Mouse (Mus musculus) limb, embryonic 14.5 days (tissue): ENCODE measurements at regions not wholly inside any gene's neighbourhood (a gene's known extent, or its start where the extent isn't known, plus 50 kb on each side); places are given as distances from the start of the nearest gene placed in this dataset.

Experiments used
- ATAC-seq: fragments of 200-750 bp; cut with Nextera tagmentation; 2 replicates; pipeline ENCODE4 v1.8.0; 2017; ENCODE audit warnings: low read depth, moderate number of reproducible peaks, moderate TSS enrichment; ENCODE audit not compliant: low FRiP score
- DNase-seq: peaks from one replicate; pipeline ENCODE4 v3.0.0-alpha.2; 2015; ENCODE audit warnings: low spot score
- H3K27ac ChIP-seq: fragments of 300-500 bp; sonication (generic); replicated peaks from 2 replicates; pipeline ENCODE4 v1.5.1; 2014; ENCODE audit warnings: low read depth, mild to moderate bottlenecking, low read length, moderate library complexity, mixed read lengths
- H3K27me3 ChIP-seq: fragments of 300-500 bp; sonication (generic); 2 replicates; pipeline ENCODE4 v1.6.1; 2014; ENCODE audit warnings: low read length, mixed read lengths; ENCODE audit not compliant: control insufficient read depth, insufficient read depth
- H3K36me3 ChIP-seq: fragments of 300-500 bp; sonication (generic); 2 replicates; pipeline ENCODE4 v1.6.1; 2014; ENCODE audit warnings: mild to moderate bottlenecking, low read length, moderate library complexity, mixed read lengths; ENCODE audit not compliant: control insufficient read depth, insufficient read depth
- H3K4me1 ChIP-seq: fragments of 300-500 bp; sonication (generic); 2 replicates; pipeline ENCODE4 v1.6.1; 2014; ENCODE audit warnings: antibody characterized with exemption, low read length, mixed read lengths; ENCODE audit not compliant: control insufficient read depth, insufficient read depth
- H3K4me2 ChIP-seq: fragments of 300-500 bp; sonication (generic); replicated peaks from 2 replicates; pipeline ENCODE4 v1.6.1; 2014; ENCODE audit warnings: low read depth, mild to moderate bottlenecking, low read length, moderate library complexity; ENCODE audit not compliant: severe bottlenecking
- H3K4me3 ChIP-seq: fragments of 300-500 bp; sonication (generic); replicated peaks from 2 replicates; pipeline ENCODE4 v1.5.1; 2014; ENCODE audit warnings: low read length
- H3K9ac ChIP-seq: fragments of 300-500 bp; sonication (generic); 2 replicates; pipeline ENCODE4 v1.6.1; 2014; ENCODE audit warnings: mild to moderate bottlenecking, low read depth, low read length, moderate library complexity; ENCODE audit not compliant: severe bottlenecking
- H3K9me3 ChIP-seq: fragments of 300-500 bp; sonication (generic); 2 replicates; pipeline ENCODE4 v1.6.1; 2016; ENCODE audit warnings: low read length; ENCODE audit not compliant: control insufficient read depth
- POLR2A ChIP-seq: fragments of 200-500 bp; IDR thresholded peaks from 2 replicates; pipeline ENCODE4 v1.8.0; 2012; ENCODE audit warnings: inconsistent platforms, mild to moderate bottlenecking, moderate library complexity, borderline replicate concordance; ENCODE audit not compliant: insufficient read depth, insufficient read length; ENCODE audit errors: extremely low read depth
- WGBS: fragments of 180-500 bp; shearing (Covaris S2); extraction: QIAGEN DNeasy Blood & Tissue Kit; methylation state at CpG from one replicate; pipeline ENCODE4 v1.1.7; 2014; 5-methylcytosine and 5-hydroxymethylcytosine counted together

- WGBS, result 59% methylated on average over 2 of the region's 2 CpGs
- 0 out of 2 replicates have a peak, but pooled peaks cover 8% of the 10 kb centered on the region for H3K9me3 ChIP-seq
- no peaks in the 10 kb centered on the region for H3K27me3 ChIP-seq
- no peak overlapping the region for H3K4me3 ChIP-seq
- H3K27ac ChIP-seq, result no peak overlapping the region
- no peak for TF ChIP-seq POLR2A
- no peaks in the 10 kb centered on the region for H3K36me3 ChIP-seq
- H3K4me2 ChIP-seq, result no peak overlapping the region
- ATAC-seq (no peak), DNase-seq (no peak)
- H3K4me1 ChIP-seq, result no peaks in the 10 kb centered on the region
- H3K9ac ChIP-seq, result no peak overlapping the region
These were observed 75.3 kb downstream of the Mtx3 start for GRCm38 (mm10) chr13:92919882-92920281.

GRCm38 (mm10) chr13:92921936-92922335, 77.4 kb downstream of the Mtx3 start:
- 89% methylated on average over 3 of the region's 3 CpGs for WGBS
- Histone ChIP-seq H3K4me3 (no peak overlapping the region), H3K4me1 (no peaks in the 10 kb centered on the region), H3K9me3 (0 out of 2 replicates have a peak, but pooled peaks cover 7% of the 10 kb centered on the region), H3K36me3 (no peaks in the 10 kb centered on the region), H3K9ac (no peak overlapping the region), H3K27me3 (no peaks in the 10 kb centered on the region), H3K27ac (no peak overlapping the region), H3K4me2 (no peak overlapping the region)
- ATAC-seq (no peak), DNase-seq (no peak)
- TF ChIP-seq POLR2A, result no peak

- 0 out of 2 replicates have a peak, but pooled peaks cover 3% of the 10 kb centered on the region for H3K9me3 ChIP-seq
- H3K4me2 ChIP-seq, result no peak overlapping the region
- no peak overlapping the region for H3K9ac ChIP-seq
- no peak overlapping the region for H3K4me3 ChIP-seq
- H3K4me1 ChIP-seq, result no peaks in the 10 kb centered on the region
- ATAC-seq, result no peak
- H3K36me3 ChIP-seq, result no peaks in the 10 kb centered on the region
- no peak overlapping the region for H3K27ac ChIP-seq
- DNase-seq, result no peak
- no peak for TF ChIP-seq POLR2A
- H3K27me3 ChIP-seq, result no peaks in the 10 kb centered on the region
- WGBS, result 83% methylated on average over 2 of the region's 2 CpGs
These were observed 78.9 kb downstream of the Mtx3 start for GRCm38 (mm10) chr13:92923496-92923895.

- no peak for TF ChIP-seq POLR2A
- Histone ChIP-seq H3K4me1 (no peaks in the 10 kb centered on the region), H3K9ac (no peak overlapping the region), H3K9me3 (0 out of 2 replicates have a peak, but pooled peaks cover 3% of the 10 kb centered on the region), H3K27ac (no peak overlapping the region), H3K4me2 (no peak overlapping the region), H3K27me3 (no peaks in the 10 kb centered on the region), H3K36me3 (no peaks in the 10 kb centered on the region), H3K4me3 (no peak overlapping the region)
- 53% methylated on average over 3 of the region's 3 CpGs for WGBS
- ATAC-seq (no peak), DNase-seq (no peak)
These were observed 79.5 kb downstream of the Mtx3 start for GRCm38 (mm10) chr13:92924021-92924420.

GRCm38 (mm10) chr13:92925196-92925595, 80.6 kb downstream of the Mtx3 start:
- no peaks in the 10 kb centered on the region for H3K4me1 ChIP-seq
- WGBS, result 76% methylated on average over 5 of the region's 5 CpGs
- no peak for TF ChIP-seq POLR2A
- no peak overlapping the region for H3K4me2 ChIP-seq
- ATAC-seq (no peak), DNase-seq (no peak)
- no peak overlapping the region for H3K4me3 ChIP-seq
- no peak overlapping the region for H3K27ac ChIP-seq
- H3K27me3 ChIP-seq, result no peaks in the 10 kb centered on the region
- H3K9me3 ChIP-seq, result 0 out of 2 replicates have a peak, but pooled peaks cover 3% of the 10 kb centered on the region
- H3K36me3 ChIP-seq, result no peaks in the 10 kb centered on the region
- H3K9ac ChIP-seq, result no peak overlapping the region

- 55% methylated on average over 1 of the region's 1 CpGs for WGBS
- DNase-seq (no peak), ATAC-seq (no peak)
- Histone ChIP-seq H3K4me2 (no peak overlapping the region), H3K36me3 (no peaks in the 10 kb centered on the region), H3K27ac (no peak overlapping the region), H3K9ac (no peak overlapping the region), H3K4me1 (peaks cover 3% of the 10 kb centered on the region; the same call in 1 of the 2 replicates), H3K4me3 (no peak overlapping the region), H3K9me3 (no peaks in the 10 kb centered on the region), H3K27me3 (no peaks in the 10 kb centered on the region)
- TF ChIP-seq POLR2A, result no peak
These were observed 84.0 kb downstream of the Mtx3 start for GRCm38 (mm10) chr13:92928551-92928950.
